Mouse (Mus musculus) testis, adult 2 months (tissue): ENCODE data around the gene Slain2.

Experiments used
- CTCF ChIP-seq: fragments of 200-500 bp; IDR thresholded peaks from 2 replicates; pipeline ENCODE4 v1.5.1; 2012; ENCODE audit warnings: low read depth, mild to moderate bottlenecking, inconsistent platforms, low read length, moderate library complexity; ENCODE audit not compliant: control insufficient read depth, insufficient read depth, insufficient replicate concordance
- POLR2A ChIP-seq: fragments of 200-500 bp; IDR thresholded peaks from 2 replicates; pipeline ENCODE4 v1.6.1; 2012; ENCODE audit warnings: low read depth, mild to moderate bottlenecking, inconsistent platforms, low read length, moderate library complexity; ENCODE audit not compliant: control insufficient read depth

- TF ChIP-seq POLR2A (no peak), CTCF (no peak)
Observed at GRCm38 (mm10) chr5:72886458-72887222, 27.5 kb upstream of the Slain2 start.
